Mouse (Mus musculus) MEL (cell line): ENCODE data around the gene Tcf7l2. TPM values are rescaled to one million over a fixed set of nuclear protein-coding genes. Genes with fewer than 3 reads are reported as not detected.

Source experiments
- DNase-seq: peaks from one replicate; pipeline ENCODE4 v3.0.0; 2011; ENCODE audit warnings: low read depth, low spot score
- H3K27ac ChIP-seq: 2 replicates; pipeline ENCODE4 v1.5.1; 2012; ENCODE audit warnings: low read depth, mild to moderate bottlenecking, control low read depth, low read length, moderate library complexity; ENCODE audit not compliant: control insufficient read depth
- H3K27me3 ChIP-seq, 2 experiments: fragments of 150-350 bp in 1 of 2; sonication (generic) in 1 of 2; 2 replicates each; pipeline ENCODE4 v1.6.1; 2012; ENCODE audit warnings: low read length in 2 of 2, mild to moderate bottlenecking in 2 of 2, improper control_type of control experiment in 1 of 2, moderate library complexity in 1 of 2; ENCODE audit not compliant: insufficient read depth in 2 of 2, control insufficient read depth in 1 of 2
- H3K36me3 ChIP-seq, 2 experiments: 2 replicates each; pipeline ENCODE4 v1.6.1; 2012 to 2014; ENCODE audit warnings: low read length in 2 of 2, improper control_type of control experiment in 1 of 2, inconsistent platforms in 1 of 2, mild to moderate bottlenecking in 1 of 2; ENCODE audit not compliant: insufficient read depth in 2 of 2, control insufficient read depth in 1 of 2
- H3K4me1 ChIP-seq, 2 experiments: fragments of 150-350 bp in 1 of 2; sonication (generic) in 1 of 2; 2 replicates each; pipeline ENCODE4 v1.6.1; 2012; ENCODE audit warnings: low read length in 2 of 2, improper control_type of control experiment in 1 of 2, mild to moderate bottlenecking in 1 of 2; ENCODE audit not compliant: insufficient read depth in 2 of 2, control insufficient read depth in 1 of 2
- H3K4me3 ChIP-seq, 2 experiments: fragments of 150-350 bp in 1 of 2; sonication (generic) in 1 of 2; 2 replicates each; pipeline ENCODE4 v1.5.1; 2012; ENCODE audit warnings: low read depth in 2 of 2, low read length in 2 of 2, mild to moderate bottlenecking in 2 of 2, moderate library complexity in 2 of 2, control low read depth in 1 of 2, improper control_type of control experiment in 1 of 2; ENCODE audit not compliant: control insufficient read depth in 1 of 2, insufficient read depth in 1 of 2
- H3K79me2 ChIP-seq: 2 replicates; pipeline ENCODE4 v1.6.1; 2012; ENCODE audit warnings: mild to moderate bottlenecking, low read length, moderate library complexity; ENCODE audit not compliant: control insufficient read depth, poor library complexity, insufficient read depth
- H3K9ac ChIP-seq: 2 replicates; pipeline ENCODE4 v1.6.1; 2012; ENCODE audit warnings: low read depth, mild to moderate bottlenecking, control low read depth, low read length, moderate library complexity; ENCODE audit not compliant: control insufficient read depth, poor library complexity, severe bottlenecking
- H3K9me3 ChIP-seq: fragments of 150-350 bp; sonication (generic); replicated peaks from 2 replicates; pipeline ENCODE4 v1.6.1; 2012; ENCODE audit warnings: mild to moderate bottlenecking, low read length, improper control_type of control experiment, moderate library complexity; ENCODE audit not compliant: insufficient read depth
- BHLHE40 ChIP-seq: IDR thresholded peaks from 2 replicates; pipeline ENCODE4 v1.6.1; 2012; ENCODE audit warnings: low read depth, mild to moderate bottlenecking, inconsistent platforms, low read length, improper control_type of control experiment, borderline replicate concordance
- ELF1 ChIP-seq: IDR thresholded peaks from 2 replicates; pipeline ENCODE4 v1.6.1; 2014; ENCODE audit warnings: low read depth, mild to moderate bottlenecking, inconsistent platforms, low read length, improper control_type of control experiment, moderate library complexity
- EP300 ChIP-seq, 2 experiments: IDR thresholded peaks; 2 replicates each; pipeline ENCODE4 v1.6.1; 2011; ENCODE audit warnings: improper control_type of control experiment in 2 of 2, low read length in 2 of 2, low read depth in 1 of 2, mild to moderate bottlenecking in 1 of 2
- ETS1 ChIP-seq: IDR thresholded peaks from 2 replicates; pipeline ENCODE4 v1.6.1; 2012; ENCODE audit warnings: low read depth, mild to moderate bottlenecking, inconsistent platforms, low read length, improper control_type of control experiment, moderate library complexity
- GATA1 ChIP-seq: IDR thresholded peaks from 2 replicates; pipeline ENCODE4 v1.6.1; 2011; ENCODE audit warnings: low read depth, low read length, improper control_type of control experiment
- MAZ ChIP-seq: IDR thresholded peaks from 2 replicates; pipeline ENCODE4 v1.6.1; 2012; ENCODE audit warnings: low read depth, mild to moderate bottlenecking, inconsistent platforms, low read length, improper control_type of control experiment
- MEF2A ChIP-seq: IDR thresholded peaks from 2 replicates; pipeline ENCODE4 v1.6.1; 2014; ENCODE audit warnings: low read depth, mild to moderate bottlenecking, inconsistent platforms, low read length, improper control_type of control experiment; ENCODE audit not compliant: poor library complexity, insufficient replicate concordance, severe bottlenecking; ENCODE audit errors: extremely low read depth
- MYB ChIP-seq: IDR thresholded peaks from 2 replicates; pipeline ENCODE4 v1.6.1; 2011; ENCODE audit warnings: mild to moderate bottlenecking, low read depth, low read length, improper control_type of control experiment
- MYC ChIP-seq: IDR thresholded peaks from 2 replicates; pipeline ENCODE4 v1.6.1; 2011; ENCODE audit warnings: low read depth, mild to moderate bottlenecking, low read length, improper control_type of control experiment, moderate library complexity
- POLR2AphosphoS2 ChIP-seq: IDR thresholded peaks from 2 replicates; pipeline ENCODE4 v1.6.1; 2011; ENCODE audit warnings: low read length, improper control_type of control experiment
- RCOR1 ChIP-seq: IDR thresholded peaks from 2 replicates; pipeline ENCODE4 v1.6.1; 2012; ENCODE audit warnings: low read depth, mild to moderate bottlenecking, inconsistent platforms, low read length, improper control_type of control experiment
- SMC3 ChIP-seq: IDR thresholded peaks from 2 replicates; pipeline ENCODE4 v1.6.1; 2011; ENCODE audit warnings: low read depth, low read length, improper control_type of control experiment
- TCF12 ChIP-seq: IDR thresholded peaks from 2 replicates; pipeline ENCODE4 v1.6.1; 2014; ENCODE audit warnings: low read depth, mild to moderate bottlenecking, inconsistent platforms, low read length, improper control_type of control experiment, moderate library complexity
- UBTF ChIP-seq: IDR thresholded peaks from 2 replicates; pipeline ENCODE4 v1.6.1; 2012; ENCODE audit warnings: low read depth, mild to moderate bottlenecking, inconsistent platforms, low read length, improper control_type of control experiment, moderate library complexity, borderline replicate concordance; ENCODE audit not compliant: insufficient read depth
- USF2 ChIP-seq, 2 experiments: IDR thresholded peaks; 2 replicates each; pipeline ENCODE4 v1.6.1; 2011 to 2012; ENCODE audit warnings: improper control_type of control experiment in 2 of 2, low read length in 2 of 2, borderline replicate concordance in 1 of 2, inconsistent platforms in 1 of 2, low read depth in 1 of 2, mild to moderate bottlenecking in 1 of 2; ENCODE audit not compliant: insufficient read depth in 1 of 2
- ZMIZ1 ChIP-seq: IDR thresholded peaks from 2 replicates; pipeline ENCODE4 v1.6.1; 2012; ENCODE audit warnings: low read depth, mild to moderate bottlenecking, inconsistent platforms, low read length, improper control_type of control experiment, moderate library complexity
- ZNF384 ChIP-seq: IDR thresholded peaks from 2 replicates; pipeline ENCODE4 v1.6.1; 2012; ENCODE audit warnings: low read depth, mild to moderate bottlenecking, inconsistent platforms, low read length, improper control_type of control experiment
- polyA plus RNA-seq, 2 experiments: library from polyadenylated mRNA; stranded (reverse) in 1 of 2; unstranded in 1 of 2; fragments of >175 nt in 1 of 2; fragments of >200 nt in 1 of 2; gene quantifications; 2 replicates each; pipeline versions ENCODE4 v1.2.1 to v1.2.4; 2012; ENCODE audit warnings: low replicate concordance in 2 of 2, low read depth in 1 of 2; ENCODE audit not compliant: insufficient read length in 2 of 2, insufficient read depth in 1 of 2, missing spikeins in 1 of 2
- total RNA-seq: library from RNA; depleted of rRNA; stranded (reverse); fragments of 300-350 nt; gene quantifications from 2 replicates; pipeline ENCODE4 v1.2.3, GENCODE M21; 2012

The Tcf7l2 gene
- total and polyA plus RNA-seq, 3 experiments = 0.65 to 12.8 TPM; not detected in 1

DNA sequence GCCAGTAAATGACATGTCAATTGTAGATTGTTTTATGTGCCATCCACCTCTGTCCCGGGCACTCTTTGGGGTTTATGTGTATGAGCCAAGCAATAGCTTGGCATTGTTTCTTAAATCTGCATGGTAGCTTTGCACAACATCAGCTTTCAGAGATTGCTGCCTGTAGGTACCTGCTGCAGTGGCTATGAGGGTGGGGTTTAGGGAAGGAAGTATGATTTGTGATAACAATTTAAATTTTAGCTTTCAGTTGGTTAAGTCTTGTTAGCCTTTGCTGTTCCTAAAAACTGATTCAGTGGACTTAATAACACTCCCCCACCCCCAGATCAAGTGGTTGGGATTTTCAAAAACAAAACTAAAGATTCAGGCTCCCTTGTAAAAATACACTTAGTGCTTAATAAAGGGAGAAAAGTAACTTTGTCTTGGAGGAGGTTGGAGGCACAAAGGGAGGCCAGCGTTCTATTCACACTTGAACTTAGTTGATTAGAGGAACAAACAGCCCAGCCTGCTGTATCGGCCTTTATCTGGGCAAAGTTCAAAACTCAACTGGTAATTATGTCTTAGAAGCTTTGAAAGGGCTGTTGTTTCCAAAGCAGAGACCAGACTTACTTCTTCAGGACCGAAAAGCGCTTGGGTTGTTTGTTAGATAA, 96.9 kb downstream of the Tcf7l2 start:
- H3K79me2 ChIP-seq = no peaks in the 10 kb centered on the region
- peaks cover 10 to 31% of the 10 kb centered on the region in 2 experiments for H3K4me1 ChIP-seq
- no peak overlapping the region; a peak in 1 of 4 replicates for H3K4me3 ChIP-seq
- TF ChIP-seq MAZ = 0 out of 2 replicates have a peak, but pooled peaks have one; percentile 10
- TF ChIP-seq ZNF384 = no peak
- TF ChIP-seq RCOR1 = peak; percentile 64
- TF ChIP-seq ELF1 = peak; percentile 9; the same call in 1 of the 2 replicates
- TF ChIP-seq MYB = no peak
- no peak for TF ChIP-seq SMC3
- 0 out of 2 replicates have a peak, but pooled peaks have one; percentile 29 for TF ChIP-seq ZMIZ1
- peak; percentile 48; the same call in 1 of the 2 replicates for TF ChIP-seq ETS1
- TF ChIP-seq BHLHE40 = no peak
- no peak for TF ChIP-seq UBTF
- TF ChIP-seq EP300 (IDR thresholded peaks at IDR 0.05; ENCODE audit: low read depth in 1 of 2, low read length in 2 of 2) = peak; percentile 36 to 48; a peak in 2 of 4 replicates
- TF ChIP-seq POLR2AphosphoS2 = no peak
- TF ChIP-seq MYC = no peak
- 0 out of 2 replicates have a peak, but pooled peaks have one; percentile 16 for TF ChIP-seq TCF12
- TF ChIP-seq MEF2A = no peak
- peak; percentile 64; the same call in 1 of the 2 replicates for TF ChIP-seq GATA1
- TF ChIP-seq USF2 (IDR thresholded peaks at IDR 0.05; ENCODE audit: borderline replicate concordance in 1 of 2, insufficient read depth in 1 of 2, low read depth in 1 of 2, low read length in 2 of 2) = no peak
- H3K36me3 ChIP-seq = peaks cover 0 to 18% of the 10 kb centered on the region in 2 experiments; a peak in 2 of 4 replicates
- peak; percentile 66 for DNase-seq
- H3K27ac ChIP-seq = peak overlapping the region; percentile 68
- no peaks in the 10 kb centered on the region for H3K9me3 ChIP-seq
- H3K9ac ChIP-seq = peak overlapping the region; percentile 28; the same call in 1 of the 2 replicates
- H3K27me3 ChIP-seq = no peaks in the 10 kb centered on the region
